Mouse (Mus musculus): Measurements from ENCODE around the gene Naif1.

Gene Naif1

GRCm38 (mm10) chr2:32427720-32428119, 22.5 kb upstream of the Naif1 start:
- DNase-seq (ENCODE audit: low spot score in 2 of 2), result no peak

GRCm38 (mm10) chr2:32428262-32428722, 22.0 kb upstream of the Naif1 start:
- no peak for DNase-seq (ENCODE audit: low spot score in 2 of 2)

GRCm38 (mm10) chr2:32429215-32429891, 20.9 kb upstream of the Naif1 start:
- DNase-seq (ENCODE audit: low spot score in 2 of 2), result no peak

- DNase-seq (ENCODE audit: low spot score in 2 of 2), result no peak
These were observed 19.3 kb upstream of the Naif1 start for GRCm38 (mm10) chr2:32430701-32431676.

DNA sequence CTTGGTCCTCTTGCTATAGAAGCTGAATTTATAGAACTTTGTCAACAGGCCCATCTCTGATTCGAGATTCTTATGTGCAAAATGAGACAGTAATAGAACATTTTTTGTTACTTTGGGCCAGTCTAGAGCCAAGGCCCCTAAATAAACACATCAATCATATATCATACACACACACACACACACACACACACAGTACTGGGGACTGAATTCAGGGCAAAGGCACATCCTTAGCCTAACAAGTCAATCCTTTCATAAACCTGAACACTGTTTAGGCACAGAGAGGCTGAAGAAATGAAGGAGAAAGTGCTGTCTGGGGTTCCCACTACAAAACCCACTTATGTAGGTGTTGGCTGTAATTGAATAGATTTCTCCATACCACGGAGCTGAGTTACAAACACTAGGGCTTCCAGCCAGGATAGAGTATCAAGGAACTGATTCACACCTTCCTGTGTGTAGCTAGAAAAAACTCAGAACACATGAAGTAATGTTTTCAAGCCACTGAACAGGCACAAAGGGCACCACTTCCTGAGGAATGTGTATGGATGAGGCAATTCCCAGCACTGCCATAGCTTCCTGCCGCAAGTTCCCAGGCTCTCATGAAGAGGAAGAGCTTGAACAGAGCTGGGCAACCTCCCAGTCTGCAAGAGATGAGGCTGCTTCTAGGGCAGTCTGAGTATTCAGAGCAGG, 13.4 kb upstream of the Naif1 start:
- DNase-seq (ENCODE audit: low spot score in 2 of 2), result no peak

DNA sequence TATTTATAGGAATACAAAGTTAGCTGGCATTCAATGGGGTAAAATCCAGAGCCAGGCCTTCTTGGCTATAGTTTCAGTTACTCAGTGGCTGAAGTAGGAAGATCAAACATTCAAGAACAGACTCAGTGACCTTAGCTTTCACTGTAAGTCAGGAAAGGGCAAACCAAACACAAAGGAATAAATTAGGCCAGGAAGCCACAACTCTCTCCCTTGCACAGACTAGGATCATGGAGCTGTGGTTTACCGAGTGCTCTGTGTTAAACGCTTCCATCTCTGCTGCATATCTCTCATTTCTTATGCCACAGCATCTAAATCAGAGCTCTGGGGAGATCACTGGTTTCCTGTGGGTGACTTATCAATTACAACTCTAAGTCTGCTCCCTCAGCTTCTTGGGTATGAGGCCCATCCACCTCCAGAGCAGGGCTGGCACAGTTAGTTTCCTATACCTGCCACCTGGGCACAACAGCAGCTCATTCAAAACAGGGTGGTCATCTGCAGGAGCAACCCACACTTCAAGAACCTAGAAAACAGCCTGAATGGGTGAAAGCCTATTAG, 12.6 kb upstream of the Naif1 start:
- no peak for DNase-seq (ENCODE audit: low spot score in 2 of 2)

- DNase-seq (ENCODE audit: low spot score in 2 of 2), result no peak
These were observed 11.5 kb upstream of the Naif1 start for GRCm38 (mm10) chr2:32438733-32439132.

DNA sequence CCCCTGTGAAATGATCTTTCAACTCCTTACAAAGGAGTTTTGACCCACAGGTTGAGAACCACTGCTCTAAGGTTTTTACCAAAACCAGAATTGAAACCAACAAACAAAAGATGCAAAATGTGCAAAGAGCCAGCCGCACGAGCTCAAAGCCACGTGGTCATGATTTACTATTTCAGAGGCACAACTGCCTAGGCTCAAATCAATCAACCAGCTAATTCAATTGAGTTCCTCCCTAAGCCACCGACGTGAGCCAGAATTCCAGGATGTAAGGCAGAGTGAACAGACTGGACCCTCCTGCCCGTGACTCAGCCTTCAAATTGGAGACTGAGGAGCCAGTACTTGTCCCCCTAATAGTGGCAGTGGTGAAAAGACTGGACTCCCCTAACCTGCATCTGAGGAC, 11.1 kb upstream of the Naif1 start:
- no peak for DNase-seq (ENCODE audit: low spot score in 2 of 2)

GRCm38 (mm10) chr2:32440164-32440563, 10.1 kb upstream of the Naif1 start:
- no peak for DNase-seq (ENCODE audit: low spot score in 2 of 2)

DNA sequence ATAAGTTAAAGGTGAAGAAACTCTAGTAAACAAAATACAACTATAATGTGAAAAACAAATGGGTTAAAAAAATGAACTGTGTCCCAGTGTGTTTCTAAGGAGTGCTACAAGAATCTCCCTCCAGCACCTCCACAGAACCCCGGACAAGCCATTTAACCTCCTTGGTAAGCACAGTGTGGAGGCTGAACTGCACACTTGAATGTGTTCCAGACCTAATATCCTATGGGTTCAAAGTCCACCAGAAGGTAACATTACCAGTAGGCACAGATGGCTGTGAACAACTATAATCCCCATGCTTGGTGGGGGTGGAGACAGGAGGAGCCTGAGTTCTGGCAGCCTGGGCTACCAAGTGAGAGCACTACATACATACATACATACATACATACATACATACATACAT, 9.6 kb upstream of the Naif1 start:
- DNase-seq (ENCODE audit: low spot score in 2 of 2), result no peak

DNA sequence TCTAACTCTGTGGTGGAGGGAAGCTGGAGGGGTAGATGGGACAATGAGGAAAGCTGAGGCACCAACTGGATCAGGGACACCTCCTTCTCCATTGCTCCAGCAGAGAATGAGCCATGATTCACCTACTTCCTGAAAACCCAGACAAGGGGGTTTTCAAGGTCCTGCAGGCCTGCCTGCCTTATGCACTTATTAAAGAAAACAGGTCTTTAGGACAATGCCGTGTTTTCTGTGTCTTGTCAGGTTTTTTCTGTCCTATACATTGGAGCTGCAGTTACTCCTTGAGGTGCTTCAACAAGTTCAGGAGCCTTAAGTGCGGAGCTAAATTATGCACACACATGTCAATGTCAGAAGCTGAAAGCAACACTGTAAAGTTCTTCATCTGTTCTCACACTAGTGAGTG, 8.7 kb upstream of the Naif1 start:
- no peak for DNase-seq (ENCODE audit: low spot score in 2 of 2)

DNA sequence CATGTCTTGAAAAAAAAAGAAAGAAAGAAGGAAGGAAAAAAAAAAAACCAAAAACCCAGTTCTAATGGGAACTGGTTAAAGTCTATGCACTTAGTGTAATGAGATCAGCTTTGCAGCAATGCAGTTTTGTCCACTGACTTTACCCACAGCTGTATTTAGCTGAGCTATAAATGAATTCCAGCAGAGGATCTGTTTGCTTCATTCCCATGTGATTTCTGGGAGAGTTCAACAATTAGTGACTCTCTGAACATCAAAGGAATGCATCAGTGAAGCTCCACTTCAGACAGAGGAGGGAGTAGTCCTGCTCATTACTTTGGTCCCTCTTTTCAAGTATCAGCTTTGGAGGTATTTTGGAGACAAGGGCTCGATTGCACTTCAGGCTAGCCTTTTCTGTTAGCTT, 4.7 kb upstream of the Naif1 start:
- DNase-seq (ENCODE audit: low spot score in 2 of 2), result no peak

GRCm38 (mm10) chr2:32447264-32447936, 2.9 kb upstream of the Naif1 start:
- peak; percentile 66 to 70 for DNase-seq (ENCODE audit: low spot score in 2 of 2)

GRCm38 (mm10) chr2:32448480-32448879, 1.8 kb upstream of the Naif1 start:
- DNase-seq (ENCODE audit: low spot score in 2 of 2), result no peak

- DNase-seq (ENCODE audit: low spot score in 2 of 2), result peak; percentile 96
These were observed 906 bp downstream of the Naif1 start, which contains the start of gene Slc25a25 for GRCm38 (mm10) chr2:32450881-32451844. Slc25a25 (minus strand) TSS chr2:32451445.

GRCm38 (mm10) chr2:32451870-32452372, 1.7 kb downstream of the Naif1 start:
- DNase-seq (ENCODE audit: low spot score in 2 of 2), result peak; percentile 95 to 96

GRCm38 (mm10) chr2:32452441-32452971, 2.2 kb downstream of the Naif1 start:
- peak in 1 of 2 experiments; percentile 31 for DNase-seq (ENCODE audit: low spot score in 2 of 2)

DNA sequence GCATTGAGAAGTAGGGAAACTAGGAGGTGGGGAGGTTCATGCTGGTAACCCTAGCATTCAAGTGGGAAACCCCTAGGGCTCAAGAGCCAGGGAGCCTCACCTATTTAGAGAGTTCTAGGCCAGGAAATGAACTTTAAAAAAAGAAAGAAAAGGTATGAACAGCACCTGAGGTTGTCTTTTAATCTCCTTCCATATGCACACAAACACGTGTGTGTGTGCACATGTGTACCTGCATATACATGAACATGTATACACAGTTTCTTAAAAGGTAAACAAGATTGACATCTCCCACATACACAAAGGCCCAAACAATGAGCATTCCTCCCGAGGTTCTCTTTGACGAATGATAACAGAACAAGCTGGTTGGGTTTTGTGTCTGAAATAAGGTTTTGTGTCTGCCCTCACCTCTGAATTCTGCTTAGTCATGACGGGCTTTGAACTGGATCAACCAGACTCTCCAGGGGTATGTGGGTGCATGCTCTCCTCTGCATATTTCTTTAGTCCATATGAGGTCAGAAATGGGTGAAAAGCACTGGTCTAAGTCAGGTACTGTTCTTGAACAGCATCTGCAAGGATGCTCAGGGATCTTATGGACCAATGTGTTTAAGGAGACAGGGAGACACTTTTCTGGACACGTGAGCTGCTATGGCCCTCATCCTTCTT, 3.5 kb downstream of the Naif1 start:
- DNase-seq (ENCODE audit: low spot score in 2 of 2), result no peak

DNA sequence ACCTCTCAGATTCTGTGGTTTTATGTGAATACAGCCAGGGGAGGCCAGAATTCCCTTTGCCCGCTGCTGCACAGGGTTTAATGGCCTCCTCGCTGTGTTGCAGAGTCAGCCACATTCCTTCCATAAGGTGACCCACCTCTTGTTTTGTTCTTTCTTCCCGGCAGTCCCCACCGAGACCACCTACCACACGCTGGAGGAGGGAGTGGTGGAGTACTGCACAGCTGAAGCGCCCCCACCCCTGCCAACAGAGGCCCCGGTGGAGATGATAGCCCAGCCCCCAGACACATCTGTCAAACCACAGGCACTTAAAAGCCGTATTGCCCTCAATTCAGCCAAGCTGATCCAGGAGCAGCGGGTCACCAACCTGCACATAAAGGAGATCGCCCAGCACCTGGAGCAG, 4.4 kb downstream of the Naif1 start:
- peak in 1 of 2 experiments; percentile 29 for DNase-seq (ENCODE audit: low spot score in 2 of 2)
